In the genomic region with DNA sequence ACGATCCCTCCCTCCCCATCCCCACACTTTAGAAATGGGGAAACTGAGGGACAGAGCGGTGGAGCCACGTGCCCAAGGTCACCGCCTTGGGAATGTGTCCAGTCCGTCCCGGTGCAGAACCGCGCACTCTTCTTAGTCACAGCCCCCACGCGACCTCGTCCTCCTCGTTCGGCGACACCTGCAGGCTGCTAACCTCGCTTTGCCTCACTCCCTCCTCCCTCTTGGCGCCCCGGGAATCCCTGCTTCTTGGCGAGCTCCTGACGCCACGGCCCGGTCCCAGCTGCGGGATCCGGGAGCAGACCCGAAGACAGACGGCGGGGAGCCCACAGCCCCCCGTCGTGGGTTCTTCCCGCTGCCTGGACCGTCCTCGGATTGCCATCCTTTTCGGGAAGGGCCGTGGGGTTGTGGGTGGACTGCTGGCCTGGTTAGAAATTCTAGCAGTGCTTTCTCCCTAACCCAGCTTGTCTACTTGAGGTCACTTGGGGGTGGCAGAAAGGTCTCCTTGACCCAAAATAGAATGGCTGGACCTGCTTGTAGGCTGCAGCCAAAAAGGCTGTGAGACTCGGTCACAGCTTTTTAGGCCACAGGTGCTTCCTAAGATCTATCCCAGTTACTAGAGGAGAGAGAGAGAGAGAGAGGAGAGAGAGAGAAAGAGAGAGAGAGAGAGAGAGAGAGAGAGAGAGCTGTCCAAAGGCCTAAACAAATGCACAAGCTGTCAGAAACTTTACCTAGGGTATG, we compare ENCODE assay signal across 8 mouse cellular contexts. TPM values are rescaled to one million over a fixed set of nuclear protein-coding genes. Genes with fewer than 3 reads are reported as not detected.
DNase-seq lines count a peak whose midpoint lies in the region; ATAC-seq and TF ChIP-seq lines count a peak whose summit lies in the region.

No protein-coding gene starts in this region.

- no peaks in the 10 kb centered on the region; the same call in 1 of the 2 replicates for H3K36me3 ChIP-seq in forebrain, embryonic 11.5 days (ENCODE audit: control insufficient read depth, insufficient read depth, low read length)
- H3K36me3 ChIP-seq in splenic B cell, adult 2 months (ENCODE audit: control insufficient read depth, insufficient read depth, low read length, poor library complexity, severe bottlenecking): peaks cover 3% of the 10 kb centered on the region; the same call in 1 of the 2 replicates

- no peak for TF ChIP-seq POLR2A in brain, embryonic 14.5 days (IDR thresholded peaks at IDR 0.05; ENCODE audit: borderline replicate concordance, extremely low read depth, insufficient read depth, insufficient read length, poor library complexity, severe bottlenecking)

- peak overlapping the region; percentile 98 for H3K4me3 ChIP-seq in forebrain, embryonic 11.5 days (ENCODE audit: low read depth, low read length)

- no peaks in the 10 kb centered on the region for H3K27me3 ChIP-seq in forebrain, embryonic 11.5 days (ENCODE audit: control insufficient read depth, insufficient read depth, low read length)
- H3K27me3 ChIP-seq in splenic B cell, adult 2 months (ENCODE audit: control insufficient read depth, insufficient read depth, low read length, poor library complexity, severe bottlenecking): no peaks in the 10 kb centered on the region

- no peak for ATAC-seq in CD4-positive, CD25-positive, alpha-beta regulatory T cell, adult 4 months
- ATAC-seq in forebrain, embryonic 11.5 days (replicated peaks; ENCODE audit: low FRiP score): peak; percentile 42; the same call in 1 of the 2 replicates
- peak; percentile 45 for ATAC-seq in megakaryocyte progenitor cell, adult 5-6 weeks (replicated peaks; ENCODE audit: poor library complexity)

- WGBS in forebrain, embryonic 11.5 days: 2% methylated on average over 34 of the region's 34 CpGs

- peak overlapping the region; percentile 91 for H3K9ac ChIP-seq in forebrain, embryonic 11.5 days (ENCODE audit: low read length)

- H3K4me1 ChIP-seq in forebrain, embryonic 11.5 days (replicated peaks; ENCODE audit: control insufficient read depth, insufficient read depth, low read length): peaks cover 5% of the 10 kb centered on the region

- H3K9me3 ChIP-seq in forebrain, embryonic 11.5 days (ENCODE audit: control insufficient read depth, low read length): no peaks in the 10 kb centered on the region

- peak; percentile 63 for DNase-seq in CD4-positive, CD25-positive, alpha-beta regulatory T cell, adult 2 months (ENCODE audit: low read depth, low spot score)
- DNase-seq in brain, embryonic 14.5 days (ENCODE audit: low read depth): peak; percentile 67
- peak; percentile 72 for DNase-seq in forebrain, embryonic 11.5 days (ENCODE audit: low spot score)
- DNase-seq in heart, postnatal 4 days: peak; percentile 64
- peak; percentile 50 for DNase-seq in left cerebral cortex, postnatal 4 days
- peak; percentile 41 for DNase-seq in splenic B cell, adult 2 months (ENCODE audit: low read depth, low spot score)

- no peak for TF ChIP-seq CTCF in brain, embryonic 14.5 days (IDR thresholded peaks at IDR 0.05; ENCODE audit: borderline replicate concordance, extremely low read depth, insufficient read depth, insufficient read length)

- peak overlapping the region; percentile 96 for H3K4me2 ChIP-seq in forebrain, embryonic 11.5 days (ENCODE audit: low read depth, low read length, severe bottlenecking)

- H3K27ac ChIP-seq in forebrain, embryonic 11.5 days (ENCODE audit: low read depth, low read length): no peak overlapping the region

- intact Hi-C loops in left cerebral cortex, postnatal 4 days (cut with DNase I): no loop called here

RNA-seq across cellular contexts. Expression of a gene that starts 1.0 kb away (rescaled TPM):
- polyA plus RNA-seq in CD4-positive, CD25-positive, alpha-beta regulatory T cell, adult 4 months (2017; shearing (Covaris generic)): 10 to 100 TPM; 17.8 to 18.7 TPM
- polyA plus RNA-seq in brain, embryonic 14.5 days (2012; rRNA removed): 11.8 and 13.4 TPM in 2 replicates
- polyA plus RNA-seq in forebrain, embryonic 11.5 days (2014; fragmentation: Nextera tagmentation; extraction: Ambion mirVana): 9.1 and 9.8 TPM in 2 replicates
- 10 to 100 TPM; 44.0 to 47.2 TPM for total RNA-seq in heart, postnatal 4 days (2021)
- total RNA-seq in left cerebral cortex, postnatal 4 days (2021): 10 to 100 TPM; 17.1 to 18.5 TPM
- total RNA-seq in megakaryocyte progenitor cell, adult 5-6 weeks (2015): 13.5 and 13.9 TPM in 2 replicates
- total RNA-seq in megakaryocyte progenitor cell, adult 5-6 weeks (2017): 13.7 and 16.7 TPM in 2 replicates

RNA-seq across cellular contexts. Expression of a gene that starts 20.9 kb away (rescaled TPM):
- 1 to 10 TPM; 1.1 to 2.0 TPM for polyA plus RNA-seq in CD4-positive, CD25-positive, alpha-beta regulatory T cell, adult 4 months (2017; shearing (Covaris generic))
- polyA plus RNA-seq in brain, embryonic 14.5 days (2012; rRNA removed): 40.2 and 42.3 TPM in 2 replicates
- polyA plus RNA-seq in forebrain, embryonic 11.5 days (2014; fragmentation: Nextera tagmentation; extraction: Ambion mirVana): 5.2 and 7.5 TPM in 2 replicates
- total RNA-seq in heart, postnatal 4 days (2021): 1 to 10 TPM; 6.0 to 6.1 TPM
- total RNA-seq in left cerebral cortex, postnatal 4 days (2021): 10 to 100 TPM; 16.4 to 17.8 TPM
- total RNA-seq in megakaryocyte progenitor cell, adult 5-6 weeks (2015): 5.1 and 6.5 TPM in 2 replicates
- total RNA-seq in megakaryocyte progenitor cell, adult 5-6 weeks (2017): 3.7 and 5.1 TPM in 2 replicates
